Mouse (Mus musculus) myocyte (in vitro differentiated cells): Measurements from ENCODE around the gene Nelfe.
A peak's percentile ranks its signal among the peaks of the same experiment; 100 is the strongest.

ENCODE experiments used
- E2F4 ChIP-seq: IDR thresholded peaks from one replicate; pipeline ENCODE4 v1.6.1; 2011; ENCODE audit warnings: mild to moderate bottlenecking, control low read depth, moderate library complexity; ENCODE audit not compliant: insufficient read depth
- MAX ChIP-seq: IDR thresholded peaks from one replicate; pipeline ENCODE4 v1.6.1; 2011; ENCODE audit warnings: low read depth, mild to moderate bottlenecking, control low read depth
- MYOD1 ChIP-seq, 3 experiments: IDR thresholded peaks; one replicate each; pipeline ENCODE4 v1.6.1; 2011; ENCODE audit warnings: control low read depth in 2 of 3, low read depth in 2 of 3, mild to moderate bottlenecking in 2 of 3, moderate library complexity in 1 of 3; ENCODE audit not compliant: insufficient read length in 2 of 3, control insufficient read depth in 1 of 3
- POLR2A ChIP-seq: IDR thresholded peaks from one replicate; pipeline ENCODE4 v1.6.1; 2011; ENCODE audit warnings: low read depth, mild to moderate bottlenecking, control low read depth, moderate library complexity; ENCODE audit not compliant: insufficient read length
- POLR2AphosphoS2 ChIP-seq: IDR thresholded peaks from one replicate; pipeline ENCODE4 v1.6.1; 2011; ENCODE audit warnings: low read depth, control low read depth; ENCODE audit not compliant: insufficient read length
- REST ChIP-seq: IDR thresholded peaks from one replicate; pipeline ENCODE4 v1.6.1; 2011; ENCODE audit warnings: mild to moderate bottlenecking, control low read depth, moderate library complexity; ENCODE audit not compliant: insufficient read depth, insufficient read length
- TCF12 ChIP-seq: IDR thresholded peaks from one replicate; pipeline ENCODE4 v1.6.1; 2011; ENCODE audit warnings: mild to moderate bottlenecking, control low read depth; ENCODE audit not compliant: poor library complexity, insufficient read depth, severe bottlenecking
- TCF3 ChIP-seq: IDR thresholded peaks from one replicate; pipeline ENCODE4 v1.6.1; 2011; ENCODE audit warnings: low read depth, control low read depth; ENCODE audit not compliant: insufficient read length
- USF1 ChIP-seq: IDR thresholded peaks from one replicate; pipeline ENCODE4 v1.6.1; 2011; ENCODE audit warnings: low read depth, mild to moderate bottlenecking, control low read depth, moderate library complexity

- TF ChIP-seq REST (no peak), MAX (no peak), POLR2AphosphoS2 (peak; percentile 26), E2F4 (no peak), POLR2A (no peak), MYOD1 (IDR thresholded peaks at IDR 0.05; ENCODE audit: control insufficient read depth in 1 of 3, insufficient read length in 2 of 3, low read depth in 2 of 3) (no peak), TCF12 (no peak), TCF3 (no peak), USF1 (no peak)
Observed at GRCm38 (mm10) chr17:34840736-34841307, 9.4 kb upstream of the Nelfe start.
